Mouse (Mus musculus): ENCODE results near the gene Crk.
"Not testable (repeated sequence)": the region's sequence is repeated elsewhere in the genome, so short reads cannot be mapped to it uniquely, and the experiment has no call there.

Gene Crk

GRCm38 (mm10) chr11:75684956-75685355 lies 5.9 kb downstream of the Crk start:
- DNase-seq (ENCODE audit: low spot score): no peak

DNA sequence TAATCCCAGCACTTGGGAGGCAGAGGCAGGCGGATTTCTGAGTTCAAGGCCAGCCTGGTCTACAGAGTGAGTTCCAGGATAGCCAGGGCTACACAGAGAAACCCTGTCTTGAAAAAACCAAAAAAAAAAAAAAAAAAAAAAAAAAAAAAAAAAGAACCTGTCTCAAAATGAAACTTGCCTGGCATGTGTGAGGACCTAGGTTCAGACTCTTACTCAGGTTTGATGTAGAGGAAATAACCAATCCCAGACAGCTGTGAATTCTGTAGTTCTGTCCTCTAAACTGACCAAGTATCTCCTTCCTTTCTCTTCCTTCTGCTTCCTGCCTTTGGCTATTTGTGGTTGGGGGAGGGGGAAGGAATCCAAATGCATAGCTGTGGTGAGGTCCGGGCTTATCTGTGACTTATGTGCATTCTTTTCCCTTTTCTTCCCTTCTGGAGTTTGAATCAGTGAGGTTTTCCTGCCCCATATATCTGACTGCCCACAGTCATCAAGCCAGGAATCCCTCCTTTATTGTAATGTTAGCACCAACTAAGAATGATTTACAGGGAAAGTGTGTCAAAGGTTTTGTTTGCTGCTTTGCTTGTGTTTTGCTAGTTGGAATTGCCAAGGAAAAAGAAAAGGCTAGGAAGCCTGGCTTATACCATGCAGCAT lies 8.4 kb downstream of the Crk start:
- no peak for DNase-seq (ENCODE audit: low spot score)

DNA sequence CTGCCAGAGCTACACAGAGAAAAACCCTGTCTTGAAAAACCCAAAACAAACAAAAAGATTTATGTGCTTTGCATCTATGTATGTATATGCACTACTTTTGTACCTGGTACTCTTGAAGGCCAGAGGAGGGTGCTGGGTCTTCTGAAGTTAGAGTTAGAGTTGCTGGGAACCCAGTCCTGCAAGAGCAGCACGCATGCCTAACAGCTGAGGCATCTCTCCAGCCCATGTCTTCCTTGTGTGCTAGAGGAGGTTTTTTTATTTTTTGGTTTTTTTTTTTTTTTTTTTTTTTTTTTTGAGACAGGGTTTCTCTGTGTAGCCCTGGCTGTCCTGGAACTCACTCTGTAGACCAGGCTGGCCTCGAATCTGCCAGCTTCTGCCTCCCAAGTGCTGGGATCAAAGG lies 9.1 kb downstream of the Crk start:
- DNase-seq (ENCODE audit: low spot score): no peak

GRCm38 (mm10) chr11:75689977-75690376 lies 10.9 kb downstream of the Crk start:
- no peak for DNase-seq (ENCODE audit: low spot score)

DNA sequence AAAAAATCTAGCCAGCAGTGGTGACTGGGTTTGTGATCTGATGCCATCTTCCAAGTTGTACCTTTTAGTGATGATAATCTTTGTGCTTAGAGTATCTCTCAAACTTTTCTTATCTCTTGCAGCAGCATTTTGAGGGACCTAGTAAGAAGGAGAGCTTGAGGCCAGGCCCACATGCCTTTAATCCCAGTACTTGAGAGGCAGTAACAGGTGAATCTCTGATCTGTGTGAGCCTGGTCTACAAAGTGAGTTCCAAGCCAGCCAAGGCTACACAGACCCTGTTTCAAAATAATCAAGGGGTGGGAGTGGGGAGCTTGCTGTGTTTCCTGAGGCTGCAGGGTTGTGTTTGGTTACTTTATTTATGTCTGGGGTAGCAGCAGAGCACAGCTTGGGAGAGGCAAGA lies 12.0 kb downstream of the Crk start:
- DNase-seq (ENCODE audit: low spot score): no peak

GRCm38 (mm10) chr11:75693570-75693969 lies 14.5 kb downstream of the Crk start:
- no peak for DNase-seq (ENCODE audit: low spot score)

DNA sequence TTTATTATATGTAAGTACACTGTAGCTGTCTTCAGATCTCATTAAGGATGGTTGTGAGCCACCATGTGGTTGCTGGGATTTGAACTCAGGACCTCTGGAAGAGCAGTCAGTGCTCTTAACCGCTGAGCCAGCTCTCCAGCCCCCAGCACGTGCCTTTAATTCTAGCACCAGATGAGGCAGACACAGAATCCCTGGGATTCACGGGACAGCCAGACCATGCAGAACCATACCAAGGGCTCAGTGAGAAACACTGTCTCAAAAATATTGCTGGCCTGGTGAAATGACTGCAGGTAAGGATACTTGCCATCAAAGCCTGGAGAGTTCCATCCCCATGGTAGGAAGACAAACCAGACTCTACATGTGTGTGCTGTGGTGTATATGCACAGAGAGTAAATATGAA lies 18.4 kb downstream of the Crk start:
- DNase-seq (ENCODE audit: low spot score): not testable (repeated sequence)

- no peak for DNase-seq (ENCODE audit: low spot score)
These were observed 21.5 kb downstream of the Crk start for GRCm38 (mm10) chr11:75700557-75700956.

- DNase-seq (ENCODE audit: low spot score): no peak
These were observed 23.7 kb downstream of the Crk start for GRCm38 (mm10) chr11:75702761-75703160.

DNA sequence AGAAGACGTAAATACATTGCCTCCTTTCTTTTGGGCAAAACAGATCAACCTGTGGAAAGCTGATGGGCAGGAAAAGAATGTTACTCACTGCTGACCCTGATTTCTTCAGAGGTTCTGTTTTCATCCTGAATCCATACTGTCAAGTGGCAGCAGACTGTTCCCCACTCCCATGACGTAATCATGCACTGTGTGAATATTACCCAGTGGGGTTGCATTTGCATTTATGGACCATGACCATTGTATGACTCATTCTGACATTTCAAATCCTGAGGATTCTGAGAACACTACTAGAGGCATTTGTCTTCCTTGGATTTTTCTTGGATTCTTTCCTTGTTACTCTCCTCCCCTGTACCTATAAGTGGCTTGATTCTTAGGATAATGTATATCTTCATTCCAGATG lies 24.7 kb downstream of the Crk start:
- no peak for DNase-seq (ENCODE audit: low spot score)

GRCm38 (mm10) chr11:75713949-75714348 lies 34.9 kb downstream of the Crk start:
- no peak for DNase-seq (ENCODE audit: low spot score)

- no peak for DNase-seq (ENCODE audit: low spot score)
These were observed 36.5 kb downstream of the Crk start for GRCm38 (mm10) chr11:75715556-75715955.

- DNase-seq (ENCODE audit: low spot score): no peak
These were observed 37.7 kb downstream of the Crk start for GRCm38 (mm10) chr11:75716661-75717325.

- DNase-seq (ENCODE audit: low spot score): no peak
These were observed 43.3 kb downstream of the Crk start for GRCm38 (mm10) chr11:75722339-75722738.

GRCm38 (mm10) chr11:75727168-75727567 lies 48.1 kb downstream of the Crk start:
- no peak for DNase-seq (ENCODE audit: low spot score)

DNA sequence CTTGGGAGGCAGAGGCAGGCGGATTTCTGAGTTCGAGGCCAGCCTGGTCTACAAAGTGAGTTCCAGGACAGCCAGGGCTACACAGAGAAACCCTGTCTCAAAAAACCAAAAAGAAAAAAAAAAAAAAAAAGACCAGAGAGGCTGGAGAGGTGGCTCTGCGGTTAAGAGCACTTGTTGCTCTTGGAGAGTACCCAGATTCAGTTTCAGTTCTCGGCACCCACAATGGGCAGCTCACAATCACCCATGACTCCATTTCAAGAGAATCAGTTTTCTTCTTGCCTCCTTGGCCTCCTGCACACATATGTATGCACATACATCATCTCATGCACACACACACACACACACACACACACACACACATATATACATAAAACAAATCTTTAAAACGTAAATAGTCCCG lies 48.6 kb downstream of the Crk start:
- DNase-seq (ENCODE audit: low spot score): not testable (repeated sequence)

DNA sequence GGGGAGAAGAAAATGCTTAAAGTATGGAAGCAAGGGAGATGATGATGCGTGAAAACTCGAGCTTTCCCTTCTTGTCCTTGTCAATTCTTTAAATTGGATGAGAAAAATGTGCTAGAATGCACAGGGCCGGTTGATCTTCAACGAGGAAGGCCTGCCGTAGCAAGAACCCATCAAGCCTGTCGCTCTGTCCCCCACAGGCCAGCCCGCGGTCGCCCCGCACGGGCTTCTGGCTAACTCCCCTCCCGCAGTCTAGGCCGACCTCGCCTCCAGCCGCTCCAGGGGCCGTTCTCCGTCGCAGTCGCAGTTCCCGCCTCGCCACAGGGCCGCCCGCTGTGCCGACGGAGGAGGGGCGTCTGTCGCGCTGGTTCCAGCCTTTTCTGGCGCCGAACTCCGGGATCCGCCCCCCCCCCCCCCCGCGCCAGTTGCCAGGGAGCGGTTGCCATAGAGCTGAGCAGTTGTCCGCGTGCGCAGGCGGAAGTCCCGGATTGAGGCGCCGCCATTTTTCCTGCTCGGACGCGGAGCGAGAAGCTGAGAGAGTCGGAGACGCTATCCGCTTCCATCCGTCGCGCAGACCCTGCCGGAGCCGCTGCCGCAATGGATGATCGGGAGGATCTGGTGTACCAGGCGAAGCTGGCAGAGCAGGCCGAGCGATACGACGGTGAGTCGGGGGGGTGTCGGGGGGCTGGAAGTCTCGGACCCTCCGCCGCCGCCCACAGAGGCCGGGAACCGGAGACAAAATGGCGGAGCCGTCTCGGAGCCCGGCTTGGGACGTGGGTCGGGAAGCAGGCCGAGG lies 53.6 kb downstream of the Crk start, which contains the start of gene Ywhae:
Ywhae (plus strand) TSS at position 436 of the 793 bp plus-strand sequence.
- DNase-seq (ENCODE audit: low spot score): peak; percentile 90

GRCm38 (mm10) chr11:75733227-75733940 lies 54.3 kb downstream of the Crk start:
- DNase-seq (ENCODE audit: low spot score): peak; percentile 86

GRCm38 (mm10) chr11:75735462-75736252 lies 56.6 kb downstream of the Crk start:
- DNase-seq (ENCODE audit: low spot score): no peak

DNA sequence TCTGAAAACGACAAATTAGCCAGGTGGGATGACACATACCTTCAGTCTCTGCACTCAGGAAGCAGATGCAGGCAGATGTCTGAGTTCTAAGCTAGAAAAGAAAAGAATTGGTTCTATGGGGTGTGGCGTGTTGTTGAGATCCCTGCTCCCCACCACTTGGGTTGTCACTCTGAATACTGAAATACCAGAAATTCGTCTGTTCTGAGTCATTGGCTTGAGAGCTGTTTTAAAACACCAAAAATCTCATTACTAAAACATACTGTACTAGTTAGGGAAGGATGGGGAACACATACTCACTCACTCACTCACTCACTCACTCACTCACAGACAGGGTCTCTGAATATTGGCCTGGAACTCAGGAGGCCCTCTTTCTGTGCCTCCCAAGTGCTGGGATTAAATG lies 57.9 kb downstream of the Crk start:
- DNase-seq (ENCODE audit: low spot score): no peak

- DNase-seq (ENCODE audit: low spot score): no peak
These were observed 58.9 kb downstream of the Crk start for GRCm38 (mm10) chr11:75737806-75738476.
